Mouse (Mus musculus) liver, embryonic 16.5 days (tissue): ENCODE measurements at regions not wholly inside any gene's neighbourhood (a gene's known extent, or its start where the extent isn't known, plus 50 kb on each side); places are given as distances from the start of the nearest gene placed in this dataset.

Experiments used
- ATAC-seq: fragments of 200-750 bp; cut with Nextera tagmentation; 2 replicates; pipeline ENCODE4 v1.8.0; 2017; ENCODE audit warnings: low read depth, mild to moderate bottlenecking, moderate number of reproducible peaks, moderate library complexity
- H3K27ac ChIP-seq: fragments of 300-500 bp; sonication (generic); 2 replicates; pipeline ENCODE4 v1.5.1; 2014; ENCODE audit warnings: mild to moderate bottlenecking, low read length
- H3K27me3 ChIP-seq: fragments of 300-500 bp; sonication (generic); 2 replicates; pipeline ENCODE4 v1.6.1; 2014; ENCODE audit warnings: low read depth, low read length, mixed read lengths; ENCODE audit not compliant: control insufficient read depth, insufficient read depth
- H3K36me3 ChIP-seq: fragments of 300-500 bp; sonication (generic); 2 replicates; pipeline ENCODE4 v1.6.1; 2014; ENCODE audit warnings: mild to moderate bottlenecking; ENCODE audit not compliant: control insufficient read depth, insufficient read depth
- H3K4me1 ChIP-seq: fragments of 300-500 bp; sonication (generic); 2 replicates; pipeline ENCODE4 v1.6.1; 2014; ENCODE audit warnings: low read depth, low read length, mixed read lengths; ENCODE audit not compliant: control insufficient read depth
- H3K4me2 ChIP-seq: fragments of 300-500 bp; sonication (generic); 2 replicates; pipeline ENCODE4 v1.6.1; 2014; ENCODE audit warnings: low read depth, low read length, mixed read lengths
- H3K4me3 ChIP-seq: fragments of 300-500 bp; sonication (generic); 2 replicates; pipeline ENCODE4 v1.5.1; 2014; ENCODE audit warnings: low read depth, mild to moderate bottlenecking, low read length
- H3K9ac ChIP-seq: fragments of 300-500 bp; sonication (generic); 2 replicates; pipeline ENCODE4 v1.6.1; 2014; ENCODE audit warnings: low read depth, low read length
- H3K9me3 ChIP-seq: fragments of 300-500 bp; sonication (generic); replicated peaks from 2 replicates; pipeline ENCODE4 v1.6.1; 2016; ENCODE audit warnings: low read length; ENCODE audit not compliant: control insufficient read depth
- WGBS: fragments of 180-500 bp; shearing (Covaris S2); extraction: QIAGEN DNeasy Blood & Tissue Kit; methylation state at CpG from one replicate; pipeline ENCODE4 v1.1.7; 2014; ENCODE audit not compliant: insufficient replicate concordance; 5-methylcytosine and 5-hydroxymethylcytosine counted together

- Histone ChIP-seq H3K9me3 (no peaks in the 10 kb centered on the region), H3K4me1 (no peaks in the 10 kb centered on the region), H3K36me3 (no peaks in the 10 kb centered on the region), H3K27ac (no peak overlapping the region), H3K4me2 (no peak overlapping the region), H3K9ac (no peak overlapping the region), H3K27me3 (no peaks in the 10 kb centered on the region), H3K4me3 (no peak overlapping the region)
- WGBS = 63% methylated on average over 9 of the region's 9 CpGs
- ATAC-seq = peak; percentile 63
Observed at GRCm38 (mm10) chr7:70524744-70525143, 158.2 kb upstream of the Nr2f2 start.

DNA sequence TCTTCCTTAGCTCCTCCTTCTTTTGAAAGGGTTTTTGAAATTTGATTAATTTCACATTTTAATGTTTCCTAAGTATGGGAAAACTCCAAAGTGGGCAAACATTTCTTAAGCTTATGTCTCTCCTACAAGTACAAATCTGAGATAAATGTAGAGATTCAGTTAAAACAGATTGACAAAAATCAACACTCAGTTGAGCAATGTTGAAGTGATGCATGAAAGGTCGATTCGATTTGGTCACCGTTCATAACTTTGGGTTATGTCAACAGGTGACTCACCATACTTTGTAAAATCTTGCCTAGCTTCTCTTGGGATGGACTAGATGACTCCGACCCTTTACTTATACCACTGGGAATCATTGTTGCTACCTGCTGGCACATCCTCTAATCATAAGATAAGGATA, 157.7 kb upstream of the Nr2f2 start:
- H3K4me2 ChIP-seq = no peak overlapping the region
- H3K4me3 ChIP-seq = no peak overlapping the region
- no peaks in the 10 kb centered on the region for H3K27me3 ChIP-seq
- H3K36me3 ChIP-seq = no peaks in the 10 kb centered on the region
- no peak for ATAC-seq
- WGBS = 66% methylated on average over 4 of the region's 4 CpGs
- no peaks in the 10 kb centered on the region for H3K4me1 ChIP-seq
- no peaks in the 10 kb centered on the region for H3K9me3 ChIP-seq
- no peak overlapping the region for H3K9ac ChIP-seq
- H3K27ac ChIP-seq = no peak overlapping the region

- no peak for ATAC-seq
- H3K9me3 ChIP-seq = no peaks in the 10 kb centered on the region
- H3K4me3 ChIP-seq = no peak overlapping the region
- H3K27ac ChIP-seq = no peak overlapping the region
- H3K9ac ChIP-seq = no peak overlapping the region
- no peaks in the 10 kb centered on the region; the same call in 1 of the 2 replicates for H3K4me1 ChIP-seq
- H3K4me2 ChIP-seq = no peak overlapping the region
- no peaks in the 10 kb centered on the region for H3K27me3 ChIP-seq
- 33% methylated on average over 3 of the region's 3 CpGs for WGBS
- no peaks in the 10 kb centered on the region for H3K36me3 ChIP-seq
Observed at GRCm38 (mm10) chr7:70516741-70517140, 150.2 kb upstream of the Nr2f2 start.

DNA sequence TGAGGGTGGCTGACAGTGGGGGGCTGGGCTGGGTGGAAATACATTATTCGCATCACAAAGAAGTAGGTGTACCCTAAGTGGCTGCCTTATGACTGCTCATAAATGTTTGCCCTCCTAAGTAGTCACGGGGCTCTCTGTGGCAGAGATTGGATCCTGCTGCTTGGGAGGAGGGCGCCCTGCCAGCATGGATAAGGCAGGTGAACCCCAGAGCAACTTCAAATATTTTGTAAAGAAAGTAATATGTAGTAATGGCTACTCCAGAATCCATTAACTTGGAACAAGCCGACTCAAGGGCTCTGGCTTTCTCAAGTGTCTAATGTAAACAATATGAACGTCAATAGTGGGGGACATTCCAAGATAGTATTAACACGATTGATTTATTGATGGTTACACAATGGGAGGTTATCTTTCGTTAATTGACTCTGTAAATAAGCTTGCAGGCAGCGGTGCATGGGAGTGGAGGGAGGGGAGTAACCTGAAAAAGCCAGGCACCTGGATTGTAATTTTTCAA, 148.9 kb upstream of the Nr2f2 start:
- Histone ChIP-seq H3K9me3 (no peaks in the 10 kb centered on the region), H3K36me3 (no peaks in the 10 kb centered on the region), H3K4me2 (no peak overlapping the region; the same call in 1 of the 2 replicates), H3K9ac (no peak overlapping the region), H3K27ac (no peak overlapping the region), H3K4me3 (no peak overlapping the region), H3K4me1 (no peaks in the 10 kb centered on the region; the same call in 1 of the 2 replicates), H3K27me3 (no peaks in the 10 kb centered on the region)
- 11% methylated on average over 8 of the region's 8 CpGs for WGBS
- ATAC-seq = no peak

DNA sequence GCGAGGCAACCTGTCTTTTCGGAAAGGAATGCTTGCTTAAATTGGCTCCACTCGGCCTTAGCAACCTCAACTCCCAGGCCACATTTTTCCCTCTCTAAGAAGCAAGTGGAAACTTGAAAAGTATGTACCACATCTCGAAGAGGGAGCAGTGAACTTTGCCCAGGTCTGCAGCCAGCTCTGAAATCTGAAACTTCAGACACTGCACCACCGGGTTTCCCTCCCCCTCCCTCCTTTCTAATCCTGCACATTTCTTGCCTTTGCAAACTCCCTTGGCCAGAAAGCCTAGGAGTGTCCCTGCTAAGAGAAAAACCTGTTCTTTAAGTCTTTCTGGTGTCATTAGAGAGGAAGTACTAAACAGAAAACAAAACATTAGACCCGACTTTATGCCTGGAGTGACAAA, 148.1 kb upstream of the Nr2f2 start:
- Histone ChIP-seq H3K4me1 (no peaks in the 10 kb centered on the region; the same call in 1 of the 2 replicates), H3K9ac (no peak overlapping the region), H3K27me3 (no peaks in the 10 kb centered on the region), H3K4me2 (no peak overlapping the region), H3K36me3 (no peaks in the 10 kb centered on the region), H3K27ac (no peak overlapping the region), H3K4me3 (no peak overlapping the region), H3K9me3 (no peaks in the 10 kb centered on the region)
- WGBS = 8% methylated on average over 6 of the region's 6 CpGs
- ATAC-seq = no peak

DNA sequence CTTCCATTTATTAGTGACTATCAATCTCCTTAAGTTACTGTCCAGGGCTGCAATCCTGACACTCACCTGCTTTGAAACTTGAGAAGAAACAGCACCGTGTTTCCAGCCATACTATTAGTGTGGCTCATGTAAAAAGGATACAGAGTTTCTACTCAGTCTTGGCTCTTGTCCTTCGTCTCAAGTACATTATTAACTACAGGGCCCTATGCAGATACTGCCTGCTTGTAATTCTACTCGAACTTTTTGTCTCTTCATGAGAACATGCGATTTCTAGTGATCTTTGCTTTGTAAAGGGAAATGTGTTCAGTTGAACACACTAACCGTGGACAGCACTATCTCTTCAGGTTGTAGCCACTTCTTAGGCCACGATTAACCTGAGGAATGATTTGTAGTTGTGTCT, 145.8 kb upstream of the Nr2f2 start:
- no peak overlapping the region for H3K9ac ChIP-seq
- WGBS = 48% methylated on average over 6 of the region's 6 CpGs
- no peaks in the 10 kb centered on the region; the same call in 1 of the 2 replicates for H3K4me1 ChIP-seq
- H3K4me3 ChIP-seq = no peak overlapping the region
- no peaks in the 10 kb centered on the region for H3K9me3 ChIP-seq
- H3K36me3 ChIP-seq = no peaks in the 10 kb centered on the region
- no peak overlapping the region for H3K27ac ChIP-seq
- H3K4me2 ChIP-seq = no peak overlapping the region
- H3K27me3 ChIP-seq = no peaks in the 10 kb centered on the region
- ATAC-seq = no peak

DNA sequence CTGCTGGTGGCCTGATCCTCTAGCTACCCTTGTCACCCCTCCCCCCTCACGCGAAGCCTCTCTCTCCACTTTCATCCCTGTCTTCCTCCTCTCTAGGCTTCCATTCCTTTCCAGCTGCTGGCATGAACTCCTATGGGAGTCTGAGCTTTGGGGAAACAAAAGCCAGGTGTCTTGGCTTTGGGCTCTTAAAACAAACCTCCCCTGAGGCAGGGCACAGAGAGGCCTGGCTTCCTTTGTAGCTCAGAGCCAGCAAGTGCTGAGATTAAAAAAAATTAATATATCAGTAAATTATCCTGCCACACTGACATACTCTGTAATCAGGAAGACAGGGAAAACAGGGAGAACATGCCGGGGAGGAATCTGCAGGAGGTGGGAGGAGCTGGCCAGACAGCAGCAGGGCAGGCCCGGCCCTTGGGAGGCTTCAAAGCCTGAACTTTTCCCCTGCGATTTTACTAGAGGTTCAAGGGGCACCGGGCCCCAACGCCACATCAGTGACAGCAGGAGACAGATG, 139.2 kb upstream of the Nr2f2 start:
- Histone ChIP-seq H3K4me1 (no peaks in the 10 kb centered on the region), H3K27ac (no peak overlapping the region), H3K4me3 (no peak overlapping the region), H3K36me3 (no peaks in the 10 kb centered on the region), H3K9ac (no peak overlapping the region), H3K4me2 (no peak overlapping the region), H3K27me3 (no peaks in the 10 kb centered on the region), H3K9me3 (no peaks in the 10 kb centered on the region)
- no peak for ATAC-seq
- WGBS = 30% methylated on average over 7 of the region's 7 CpGs

GRCm38 (mm10) chr7:70501821-70502220, 135.3 kb upstream of the Nr2f2 start:
- Histone ChIP-seq H3K9me3 (no peaks in the 10 kb centered on the region), H3K27ac (no peak overlapping the region), H3K36me3 (no peaks in the 10 kb centered on the region), H3K4me3 (no peak overlapping the region), H3K4me1 (no peaks in the 10 kb centered on the region), H3K4me2 (no peak overlapping the region), H3K9ac (no peak overlapping the region), H3K27me3 (no peaks in the 10 kb centered on the region)
- WGBS = 53% methylated on average over 4 of the region's 4 CpGs
- peak; percentile 77 for ATAC-seq

- Histone ChIP-seq H3K4me2 (no peak overlapping the region), H3K27ac (no peak overlapping the region), H3K4me3 (no peak overlapping the region), H3K36me3 (no peaks in the 10 kb centered on the region), H3K9ac (no peak overlapping the region), H3K9me3 (no peaks in the 10 kb centered on the region), H3K27me3 (no peaks in the 10 kb centered on the region), H3K4me1 (no peaks in the 10 kb centered on the region)
- 40% methylated on average over 8 of the region's 8 CpGs for WGBS
- ATAC-seq = no peak
Observed at GRCm38 (mm10) chr7:70496541-70497154, 130.1 kb upstream of the Nr2f2 start.
